Mouse (Mus musculus) limb, embryonic 14.5 days (tissue): ENCODE measurements around the gene Fam126a. TPM values are rescaled to one million over a fixed set of nuclear protein-coding genes. Genes with fewer than 3 reads are reported as not detected.
A peak's percentile ranks its signal among the peaks of the same experiment; 100 is the strongest.

Experiments used
- ATAC-seq: fragments of 200-750 bp; cut with Nextera tagmentation; 2 replicates; pipeline ENCODE4 v1.8.0; 2017; ENCODE audit warnings: low read depth, moderate number of reproducible peaks, moderate TSS enrichment; ENCODE audit not compliant: low FRiP score
- DNase-seq: peaks from one replicate; pipeline ENCODE4 v3.0.0-alpha.2; 2015; ENCODE audit warnings: low spot score
- H3K27ac ChIP-seq: fragments of 300-500 bp; sonication (generic); replicated peaks from 2 replicates; pipeline ENCODE4 v1.5.1; 2014; ENCODE audit warnings: low read depth, mild to moderate bottlenecking, low read length, moderate library complexity, mixed read lengths
- H3K27me3 ChIP-seq: fragments of 300-500 bp; sonication (generic); 2 replicates; pipeline ENCODE4 v1.6.1; 2014; ENCODE audit warnings: low read length, mixed read lengths; ENCODE audit not compliant: control insufficient read depth, insufficient read depth
- H3K36me3 ChIP-seq: fragments of 300-500 bp; sonication (generic); 2 replicates; pipeline ENCODE4 v1.6.1; 2014; ENCODE audit warnings: mild to moderate bottlenecking, low read length, moderate library complexity, mixed read lengths; ENCODE audit not compliant: control insufficient read depth, insufficient read depth
- H3K4me1 ChIP-seq: fragments of 300-500 bp; sonication (generic); 2 replicates; pipeline ENCODE4 v1.6.1; 2014; ENCODE audit warnings: antibody characterized with exemption, low read length, mixed read lengths; ENCODE audit not compliant: control insufficient read depth, insufficient read depth
- H3K4me2 ChIP-seq: fragments of 300-500 bp; sonication (generic); replicated peaks from 2 replicates; pipeline ENCODE4 v1.6.1; 2014; ENCODE audit warnings: low read depth, mild to moderate bottlenecking, low read length, moderate library complexity; ENCODE audit not compliant: severe bottlenecking
- H3K4me3 ChIP-seq: fragments of 300-500 bp; sonication (generic); replicated peaks from 2 replicates; pipeline ENCODE4 v1.5.1; 2014; ENCODE audit warnings: low read length
- H3K9ac ChIP-seq: fragments of 300-500 bp; sonication (generic); 2 replicates; pipeline ENCODE4 v1.6.1; 2014; ENCODE audit warnings: mild to moderate bottlenecking, low read depth, low read length, moderate library complexity; ENCODE audit not compliant: severe bottlenecking
- H3K9me3 ChIP-seq: fragments of 300-500 bp; sonication (generic); 2 replicates; pipeline ENCODE4 v1.6.1; 2016; ENCODE audit warnings: low read length; ENCODE audit not compliant: control insufficient read depth
- POLR2A ChIP-seq: fragments of 200-500 bp; IDR thresholded peaks from 2 replicates; pipeline ENCODE4 v1.8.0; 2012; ENCODE audit warnings: inconsistent platforms, mild to moderate bottlenecking, moderate library complexity, borderline replicate concordance; ENCODE audit not compliant: insufficient read depth, insufficient read length; ENCODE audit errors: extremely low read depth
- WGBS: fragments of 180-500 bp; shearing (Covaris S2); extraction: QIAGEN DNeasy Blood & Tissue Kit; methylation state at CpG from one replicate; pipeline ENCODE4 v1.1.7; 2014; 5-methylcytosine and 5-hydroxymethylcytosine counted together
- polyA plus RNA-seq, 2 experiments: library from polyadenylated mRNA; depleted of rRNA in 1 of 2; stranded (reverse) in 1 of 2; unstranded in 1 of 2; fragments of >200 nt; fragmentation: Nextera tagmentation in 1 of 2; extraction: Ambion mirVana in 1 of 2; gene quantifications; 2 replicates each; pipeline versions ENCODE4 v1.2.1 to v1.2.3; 2012 to 2014

Gene Fam126a
- polyA plus RNA-seq, 2 experiments: 23.4 to 38.5 TPM

DNA sequence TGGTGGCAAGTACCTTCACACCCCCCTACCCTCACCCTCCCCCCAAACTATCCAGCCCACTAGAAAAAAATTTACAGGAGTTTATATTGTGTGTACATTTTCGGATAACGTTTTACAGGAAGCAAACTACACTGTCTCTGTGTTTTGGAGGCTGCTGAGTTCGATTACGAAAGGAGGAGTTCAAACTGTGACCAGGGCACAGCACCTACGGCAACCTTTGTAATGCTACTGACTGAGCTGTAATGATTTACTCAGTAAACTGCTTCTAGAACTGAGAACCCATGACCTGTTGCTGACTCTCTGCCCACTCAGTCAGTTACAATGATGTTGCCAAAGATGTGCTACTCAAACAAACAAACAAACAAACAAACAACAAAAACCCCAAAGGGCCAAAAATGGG, 34.5 kb downstream of the Fam126a start:
- H3K4me1 ChIP-seq: peaks cover 16% of the 10 kb centered on the region
- no peaks in the 10 kb centered on the region for H3K9me3 ChIP-seq
- WGBS: 75% methylated on average over 5 of the region's 5 CpGs
- no peak overlapping the region for H3K4me2 ChIP-seq
- DNase-seq (no peak), ATAC-seq (no peak)
- H3K27ac ChIP-seq: no peak overlapping the region
- no peaks in the 10 kb centered on the region for H3K27me3 ChIP-seq
- no peak overlapping the region for H3K9ac ChIP-seq
- no peak overlapping the region for H3K4me3 ChIP-seq
- TF ChIP-seq POLR2A: no peak
- H3K36me3 ChIP-seq: no peaks in the 10 kb centered on the region

GRCm38 (mm10) chr5:23994929-23995328, 35.6 kb downstream of the Fam126a start:
- 99% methylated on average over 3 of the region's 3 CpGs for WGBS
- no peaks in the 10 kb centered on the region for H3K9me3 ChIP-seq
- H3K27ac ChIP-seq: no peak overlapping the region
- no peak overlapping the region for H3K9ac ChIP-seq
- no peak overlapping the region for H3K4me2 ChIP-seq
- ATAC-seq (no peak), DNase-seq (no peak)
- H3K4me1 ChIP-seq: peaks cover 16% of the 10 kb centered on the region
- H3K27me3 ChIP-seq: no peaks in the 10 kb centered on the region
- no peak for TF ChIP-seq POLR2A
- no peak overlapping the region for H3K4me3 ChIP-seq
- no peaks in the 10 kb centered on the region for H3K36me3 ChIP-seq

- no peak overlapping the region for H3K4me2 ChIP-seq
- ATAC-seq: no peak
- no peak for TF ChIP-seq POLR2A
- DNase-seq: no peak
- H3K36me3 ChIP-seq: no peaks in the 10 kb centered on the region
- no peak overlapping the region for H3K9ac ChIP-seq
- no peaks in the 10 kb centered on the region for H3K9me3 ChIP-seq
- peaks cover 16% of the 10 kb centered on the region for H3K4me1 ChIP-seq
- H3K27me3 ChIP-seq: no peaks in the 10 kb centered on the region
- H3K4me3 ChIP-seq: no peak overlapping the region
- no peak overlapping the region for H3K27ac ChIP-seq
- 73% methylated on average over 2 of the region's 2 CpGs for WGBS
These were observed 36.3 kb downstream of the Fam126a start for GRCm38 (mm10) chr5:23994231-23994630.

DNA sequence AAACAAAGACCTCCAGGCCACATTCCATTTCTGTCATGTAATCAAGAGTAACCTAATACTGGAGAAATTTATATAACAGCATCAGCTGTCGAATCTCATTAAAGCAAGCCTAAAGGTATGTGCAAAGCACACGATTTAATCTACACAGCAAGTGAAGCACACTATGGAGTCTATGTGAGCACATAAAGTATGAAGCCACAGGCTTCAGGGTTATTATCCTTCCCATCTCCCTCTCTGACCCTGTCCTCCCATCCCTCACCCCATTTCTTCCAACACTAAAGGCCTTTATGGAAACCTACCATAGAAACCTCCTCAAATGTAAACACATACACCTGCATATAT, 37.0 kb downstream of the Fam126a start:
- Histone ChIP-seq H3K4me1 (peaks cover 16% of the 10 kb centered on the region), H3K9ac (no peak overlapping the region), H3K27ac (peak overlapping the region; percentile 77), H3K9me3 (no peaks in the 10 kb centered on the region), H3K36me3 (no peaks in the 10 kb centered on the region), H3K4me2 (no peak overlapping the region), H3K4me3 (no peak overlapping the region), H3K27me3 (no peaks in the 10 kb centered on the region)
- no peak for TF ChIP-seq POLR2A
- ATAC-seq (no peak; the same call in 1 of the 2 replicates), DNase-seq (no peak)
- WGBS: 6% methylated on average over 2 of the region's 2 CpGs

- no peak for TF ChIP-seq POLR2A
These were observed 37.5 kb downstream of the Fam126a start for GRCm38 (mm10) chr5:23992876-23993552.

More at GRCm38 (mm10) chr5:23992876-23993552, 37.5 kb downstream of the Fam126a start:
- no peaks in the 10 kb centered on the region for H3K36me3 ChIP-seq
- DNase-seq (peak; percentile 75), ATAC-seq (peak; percentile 86; the same call in 1 of the 2 replicates)
- no peaks in the 10 kb centered on the region for H3K9me3 ChIP-seq
- no peak overlapping the region for H3K9ac ChIP-seq
- H3K4me3 ChIP-seq: no peak overlapping the region
- H3K27ac ChIP-seq: peak overlapping the region; percentile 77
- peaks cover 16% of the 10 kb centered on the region for H3K4me1 ChIP-seq
- 0 out of 2 replicates have a peak overlapping the region, but pooled peaks have one; percentile 2 for H3K4me2 ChIP-seq
- 47% methylated on average over 5 of the region's 5 CpGs for WGBS
- no peaks in the 10 kb centered on the region for H3K27me3 ChIP-seq
